Mouse (Mus musculus) ES-E14 (cell line): ENCODE data around the gene Ctrl. TPM values are rescaled to one million over a fixed set of nuclear protein-coding genes. Genes with fewer than 3 reads are reported as not detected.
A peak's percentile ranks its signal among the peaks of the same experiment; 100 is the strongest.

ENCODE experiments used
- DNase-seq: peaks from one replicate; pipeline ENCODE4 v3.0.0-alpha.2; 2013; ENCODE audit warnings: low read depth, low spot score
- H3K27ac ChIP-seq: 2 replicates; pipeline ENCODE4 v1.5.1; 2012; ENCODE audit warnings: low read depth, mild to moderate bottlenecking, low read length, moderate library complexity, mixed read lengths; ENCODE audit not compliant: poor library complexity, insufficient read depth, severe bottlenecking
- H3K36me3 ChIP-seq: 2 replicates; pipeline ENCODE4 v1.6.1; 2012; ENCODE audit warnings: mild to moderate bottlenecking, low read length, moderate library complexity, mixed read lengths; ENCODE audit not compliant: control insufficient read depth, poor library complexity, insufficient read depth, severe bottlenecking
- H3K4me1 ChIP-seq, 2 experiments: fragments of 150-350 bp in 1 of 2; sonication (generic) in 1 of 2; 2 replicates each; pipeline ENCODE4 v1.6.1; 2012; ENCODE audit warnings: low read length in 2 of 2, mild to moderate bottlenecking in 1 of 2, mixed read lengths in 1 of 2; ENCODE audit not compliant: control insufficient read depth in 2 of 2, insufficient read depth in 2 of 2, poor library complexity in 1 of 2
- H3K4me3 ChIP-seq, 2 experiments: fragments of 150-350 bp in 1 of 2; sonication (generic) in 1 of 2; 2 replicates each; pipeline ENCODE4 v1.5.1; 2012; ENCODE audit warnings: low read length in 2 of 2, low read depth in 1 of 2, mild to moderate bottlenecking in 1 of 2, mixed read lengths in 1 of 2; ENCODE audit not compliant: insufficient read depth in 1 of 2, poor library complexity in 1 of 2, severe bottlenecking in 1 of 2
- H3K9ac ChIP-seq: 2 replicates; pipeline ENCODE4 v1.6.1; 2012; ENCODE audit warnings: low read depth, mild to moderate bottlenecking, low read length, mixed read lengths; ENCODE audit not compliant: poor library complexity, insufficient read depth, severe bottlenecking
- H3K9me3 ChIP-seq: fragments of 150-350 bp; sonication (generic); 2 replicates; pipeline ENCODE4 v1.6.1; 2012; ENCODE audit warnings: low read depth, mild to moderate bottlenecking, low read length; ENCODE audit not compliant: control insufficient read depth, insufficient read depth
- CHD2 ChIP-seq: IDR thresholded peaks from 2 replicates; pipeline ENCODE4 v1.6.1; 2014; ENCODE audit warnings: mild to moderate bottlenecking, low read depth, low read length, inconsistent platforms
- HCFC1 ChIP-seq: IDR thresholded peaks from 2 replicates; pipeline ENCODE4 v1.6.1; 2012; ENCODE audit warnings: low read length, inconsistent platforms, borderline replicate concordance; ENCODE audit not compliant: insufficient read depth
- MAFK ChIP-seq: IDR thresholded peaks from 2 replicates; pipeline ENCODE4 v1.6.1; 2014; ENCODE audit warnings: mild to moderate bottlenecking, low read depth, low read length, inconsistent platforms; ENCODE audit not compliant: insufficient read depth
- ZC3H11A ChIP-seq: IDR thresholded peaks from 2 replicates; pipeline ENCODE4 v1.6.1; 2012; ENCODE audit warnings: low read depth, mild to moderate bottlenecking, inconsistent platforms, low read length, borderline replicate concordance
- ZNF384 ChIP-seq: IDR thresholded peaks from 2 replicates; pipeline ENCODE4 v1.6.1; 2012; ENCODE audit warnings: low read depth, low read length, inconsistent platforms
- in situ Hi-C, 2 experiments: fragments of 600-800 bp; cut with MboI; formaldehyde crosslinking; loops; one replicate each; pipeline ENCODE4 v1.15.1; 2025; ENCODE audit warnings: low sequenced_read_pairs in 2 of 2, inconsistent platforms in 1 of 2; ENCODE audit not compliant: unreplicated experiment in 2 of 2
- total RNA-seq: library from RNA; depleted of rRNA; stranded (reverse); fragments of 300-350 nt; gene quantifications from 2 replicates; pipeline ENCODE4 v1.2.3, GENCODE M21; 2012

Gene Ctrl
- total RNA-seq, 1 experiment = 3.6 TPM

DNA sequence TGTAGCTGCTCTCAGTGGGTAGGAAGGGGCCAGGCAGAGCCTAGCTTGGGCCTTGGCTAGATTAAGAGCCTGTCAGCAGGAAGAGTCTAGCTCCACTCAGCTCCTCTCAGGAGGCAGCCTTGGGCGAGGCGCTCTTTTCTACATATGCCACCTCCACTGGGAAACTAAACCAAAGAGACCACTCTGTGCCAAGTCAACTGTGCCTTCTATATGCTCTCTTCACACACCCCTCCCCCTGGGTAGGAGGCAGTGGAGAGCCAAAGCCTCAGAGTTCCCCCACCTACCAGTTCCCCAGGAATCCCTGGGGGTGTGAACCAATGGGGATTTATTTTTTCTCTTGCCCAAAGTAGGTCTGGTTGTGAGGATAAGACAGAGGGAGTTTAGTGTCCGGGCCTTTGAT is 2.4 kb downstream of the Ctrl start:
- Histone ChIP-seq H3K4me3 (no peak overlapping the region), H3K36me3 (peaks cover 2% of the 10 kb centered on the region; the same call in 1 of the 2 replicates), H3K9ac (no peak overlapping the region), H3K4me1 (peaks cover 0 to 9% of the 10 kb centered on the region in 2 experiments; a peak in 3 of 4 replicates), H3K9me3 (no peaks in the 10 kb centered on the region), H3K27ac (no peak overlapping the region)
- no peak for DNase-seq
- TF ChIP-seq MAFK (no peak), CHD2 (no peak)
- in situ Hi-C loops = no loop called here

DNA sequence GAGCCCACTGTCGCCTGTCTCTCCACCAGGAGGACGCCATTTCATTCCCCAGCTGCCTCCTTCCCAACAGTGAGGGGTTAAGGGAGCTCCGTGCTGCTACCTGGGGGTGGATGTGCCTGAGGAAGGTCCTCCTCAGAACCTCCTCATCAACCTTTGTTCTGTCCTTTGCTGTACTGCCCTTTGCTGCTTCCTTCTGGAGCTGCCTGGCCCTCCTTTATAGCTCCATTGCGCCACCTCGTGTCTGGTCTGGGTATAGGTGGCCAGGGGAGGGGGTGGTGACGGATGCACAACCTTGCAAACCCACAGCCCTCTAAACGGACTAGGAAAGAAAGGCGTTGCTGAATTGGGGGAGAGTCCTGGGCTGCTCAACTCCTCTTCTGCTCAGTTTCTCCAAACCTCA is 3.1 kb downstream of the Ctrl start:
- Histone ChIP-seq H3K36me3 (peaks cover 2% of the 10 kb centered on the region; the same call in 1 of the 2 replicates), H3K9ac (no peak overlapping the region), H3K4me3 (no peak overlapping the region), H3K27ac (no peak overlapping the region), H3K4me1 (peaks cover 0 to 3% of the 10 kb centered on the region in 2 experiments; a peak in 2 of 4 replicates), H3K9me3 (no peaks in the 10 kb centered on the region)
- in situ Hi-C loops = no loop called here
- TF ChIP-seq HCFC1 (no peak), ZC3H11A (0 out of 2 replicates have a peak, but pooled peaks have one; percentile 44)
- DNase-seq = peak; percentile 76

DNA sequence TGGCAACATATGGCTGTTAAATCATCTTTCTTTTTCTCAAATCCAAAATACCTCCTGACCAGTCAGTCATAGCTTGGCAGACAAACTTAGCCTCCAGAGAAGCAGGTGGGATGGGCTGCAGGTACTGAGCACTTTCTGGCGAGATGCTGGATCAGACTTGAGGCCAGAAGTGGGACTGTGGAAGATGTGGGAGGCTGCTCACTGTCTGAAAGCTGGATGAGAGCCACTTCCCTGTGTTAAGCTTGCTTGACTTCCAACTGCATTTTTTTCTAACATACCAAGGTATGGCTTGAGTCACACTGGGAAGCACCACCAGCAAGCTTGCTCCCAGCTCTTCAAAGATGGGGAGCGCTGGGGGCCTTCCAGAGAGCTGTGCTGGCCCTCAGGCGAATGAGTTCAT is 8.5 kb downstream of the Ctrl start:
- H3K4me3 ChIP-seq = no peak overlapping the region
- H3K36me3 ChIP-seq = peaks cover 4% of the 10 kb centered on the region; the same call in 1 of the 2 replicates
- no peak overlapping the region for H3K27ac ChIP-seq
- no peak overlapping the region for H3K9ac ChIP-seq
- no peak for DNase-seq
- TF ChIP-seq ZC3H11A = no peak
- no peak for TF ChIP-seq ZNF384
- TF ChIP-seq HCFC1 = no peak
- TF ChIP-seq CHD2 = no peak
- TF ChIP-seq MAFK = no peak
- in situ Hi-C loops = no loop called here
- peaks cover 2 to 7% of the 10 kb centered on the region in 2 experiments; a peak in 2 of 4 replicates for H3K4me1 ChIP-seq
- H3K9me3 ChIP-seq = no peaks in the 10 kb centered on the region

DNA sequence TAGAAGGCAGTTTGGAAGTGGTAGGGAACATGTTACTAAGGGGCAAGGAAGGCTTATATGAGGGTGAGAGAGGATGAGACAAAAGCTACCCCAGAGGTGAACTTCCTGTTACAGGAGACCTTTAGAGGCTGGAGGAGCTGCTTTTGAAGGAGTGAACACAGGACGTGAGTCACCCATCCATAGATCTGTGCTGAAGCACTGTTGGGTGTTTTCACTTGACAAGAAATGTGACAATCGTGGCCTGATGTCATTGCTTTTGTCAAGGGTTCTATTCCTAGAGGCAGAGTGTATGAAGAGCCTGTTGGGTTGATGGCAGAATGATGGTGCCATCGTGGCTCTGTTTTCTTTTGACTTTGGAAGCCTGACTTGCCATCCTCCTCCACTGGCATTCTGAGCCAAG is 14.3 kb downstream of the Ctrl start:
- in situ Hi-C loops = no loop called here
- H3K4me3 ChIP-seq = no peak overlapping the region
- no peak for TF ChIP-seq ZNF384
- no peak for TF ChIP-seq ZC3H11A
- TF ChIP-seq MAFK = no peak
- no peak for TF ChIP-seq CHD2
- no peak for TF ChIP-seq HCFC1
- peaks cover 4% of the 10 kb centered on the region; the same call in 1 of the 2 replicates for H3K36me3 ChIP-seq
- no peak for DNase-seq
- no peak overlapping the region for H3K9ac ChIP-seq
- no peaks in the 10 kb centered on the region for H3K4me1 ChIP-seq
- no peak overlapping the region for H3K27ac ChIP-seq
- H3K9me3 ChIP-seq = no peaks in the 10 kb centered on the region

DNA sequence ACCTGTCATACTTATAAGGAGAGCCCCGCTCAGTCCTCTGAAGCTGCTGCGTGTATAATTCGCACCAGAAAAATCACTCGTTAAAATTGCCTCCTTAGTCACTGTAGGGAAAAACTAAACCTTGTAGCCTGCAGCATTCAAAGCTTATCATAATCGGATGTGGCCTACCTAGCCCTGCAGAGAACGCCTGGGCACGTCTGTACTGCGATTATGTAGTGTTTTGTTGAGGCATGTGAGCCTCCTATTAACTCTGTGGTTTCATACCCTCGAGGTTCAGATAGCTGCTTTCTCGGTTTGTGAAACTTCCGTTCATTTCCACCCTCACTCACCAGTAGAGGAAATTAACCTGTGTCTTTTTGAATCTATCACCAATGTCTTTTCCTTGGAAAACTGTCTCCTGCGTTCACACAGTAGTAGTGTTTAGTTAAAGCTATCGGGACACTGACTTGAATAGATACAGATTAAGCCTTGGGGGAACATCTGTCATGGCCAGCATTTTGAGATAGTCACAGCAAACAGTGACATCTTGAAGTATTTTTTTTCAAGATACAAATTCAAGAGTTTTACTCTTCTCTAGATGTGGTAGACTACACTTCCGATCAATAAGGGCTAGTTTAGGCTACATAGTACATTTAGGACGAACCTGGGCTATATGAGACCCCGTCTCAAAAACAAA is 32.6 kb downstream of the Ctrl start:
- Histone ChIP-seq H3K9me3 (no peaks in the 10 kb centered on the region), H3K27ac (0 out of 2 replicates have a peak overlapping the region, but pooled peaks have one; percentile 26), H3K4me3 (peak overlapping the region; percentile 89 to 92), H3K9ac (peak overlapping the region; percentile 93), H3K36me3 (no peaks in the 10 kb centered on the region), H3K4me1 (no peaks in the 10 kb centered on the region)
- no peak for DNase-seq
- TF ChIP-seq CHD2 = no peak
- no peak for TF ChIP-seq ZNF384
- in situ Hi-C loops = no loop called here
